ENCODE assay signal across 10 mouse cellular contexts in genomic region chr19:38482406-38483181, GRCm38 (mm10). TPM values are rescaled to one million over a fixed set of nuclear protein-coding genes. Genes with fewer than 3 reads are reported as not detected.
DNase-seq lines count a peak whose midpoint lies in the region; ATAC-seq and TF ChIP-seq lines count a peak whose summit lies in the region.
"Had no signal": no experiment of that assay in that cellular context is flagged by ENCODE, and none has a peak within 500 bp of the region (broad histone marks: within the 10 kb centered on the region; RNA-seq: fewer than 3 reads in every experiment).

No protein-coding gene starts in this region.

- H3K27me3 ChIP-seq in lung, embryonic 15.5 days = peaks cover 17% of the 10 kb centered on the region
- peaks cover 15% of the 10 kb centered on the region for H3K27me3 ChIP-seq in forebrain, embryonic 16.5 days (replicated peaks; ENCODE audit: control insufficient read depth, insufficient read depth, low read length)
- H3K27me3 ChIP-seq in limb, embryonic 14.5 days (ENCODE audit: control insufficient read depth, insufficient read depth, low read length) = no peaks in the 10 kb centered on the region
- H3K27me3 ChIP-seq: Patski had no signal

- 0 out of 2 replicates have a peak, but pooled peaks cover 14% of the 10 kb centered on the region for H3K4me1 ChIP-seq in lung, embryonic 15.5 days
- peaks cover 27% of the 10 kb centered on the region for H3K4me1 ChIP-seq in forebrain, embryonic 16.5 days (replicated peaks; ENCODE audit: control insufficient read depth, insufficient read depth, low read length)
- peaks cover 58% of the 10 kb centered on the region for H3K4me1 ChIP-seq in limb, embryonic 14.5 days (ENCODE audit: control insufficient read depth, insufficient read depth, low read length)

- peak overlapping the region; percentile 96 for H3K4me2 ChIP-seq in lung, embryonic 15.5 days
- peak overlapping the region; percentile 99 for H3K4me2 ChIP-seq in forebrain, embryonic 16.5 days (ENCODE audit: low read length)
- H3K4me2 ChIP-seq in limb, embryonic 14.5 days (replicated peaks; ENCODE audit: low read depth, low read length, severe bottlenecking) = peak overlapping the region; percentile 84

- no peak overlapping the region for H3K27ac ChIP-seq in lung, embryonic 15.5 days
- no peak overlapping the region for H3K27ac ChIP-seq in forebrain, embryonic 16.5 days (ENCODE audit: low read length)
- H3K27ac ChIP-seq in limb, embryonic 14.5 days (replicated peaks; ENCODE audit: low read depth, low read length) = no peak overlapping the region

- WGBS in lung, embryonic 15.5 days = 24% methylated on average over 19 of the region's 19 CpGs
- 20% methylated on average over 19 of the region's 19 CpGs for WGBS in forebrain, embryonic 16.5 days
- WGBS in limb, embryonic 14.5 days = 13% methylated on average over 19 of the region's 19 CpGs

- no peak overlapping the region for H3K9ac ChIP-seq in lung, embryonic 15.5 days
- peak overlapping the region; percentile 36; the same call in 1 of the 2 replicates for H3K9ac ChIP-seq in forebrain, embryonic 16.5 days (replicated peaks; ENCODE audit: low read depth, low read length)
- H3K9ac ChIP-seq in limb, embryonic 14.5 days (ENCODE audit: low read depth, low read length, severe bottlenecking) = peak overlapping the region; percentile 86; the same call in 1 of the 2 replicates

- TF ChIP-seq POLR2A in limb, embryonic 14.5 days (IDR thresholded peaks at IDR 0.05; ENCODE audit: borderline replicate concordance, extremely low read depth, insufficient read depth, insufficient read length) = no peak

- no peaks in the 10 kb centered on the region for H3K36me3 ChIP-seq in lung, embryonic 15.5 days
- H3K36me3 ChIP-seq in forebrain, embryonic 16.5 days (ENCODE audit: control insufficient read depth, insufficient read depth) = no peaks in the 10 kb centered on the region
- no peaks in the 10 kb centered on the region for H3K36me3 ChIP-seq in limb, embryonic 14.5 days (ENCODE audit: control insufficient read depth, insufficient read depth, low read length)

- ATAC-seq in lung, embryonic 15.5 days (ENCODE audit: borderline replicate concordance, extremely low read depth, low FRiP score, low TSS enrichment) = no peak
- no peak for ATAC-seq in forebrain, embryonic 16.5 days
- ATAC-seq in limb, embryonic 14.5 days (ENCODE audit: low FRiP score, low read depth) = no peak
- no peak for ATAC-seq in megakaryocyte progenitor cell, adult 5-6 weeks (replicated peaks; ENCODE audit: poor library complexity)
- ATAC-seq: Patski had no signal

- H3K9me3 ChIP-seq in lung, embryonic 15.5 days = no peaks in the 10 kb centered on the region
- no peaks in the 10 kb centered on the region for H3K9me3 ChIP-seq in forebrain, embryonic 16.5 days (ENCODE audit: control insufficient read depth, low read length)
- H3K9me3 ChIP-seq in limb, embryonic 14.5 days (ENCODE audit: control insufficient read depth, low read length) = no peaks in the 10 kb centered on the region

- DNase-seq in lung, postnatal 4 days = no peak
- peak; percentile 59 for DNase-seq in limb, embryonic 14.5 days (ENCODE audit: low spot score)
- no peak for DNase-seq in adrenal gland, adult 18-20 months (ENCODE audit: low spot score in 2 of 2)
- no peak for DNase-seq in ovary, postnatal 36 days (ENCODE audit: low spot score)
- DNase-seq: cerebellum, adult 18-20 months; gastrocnemius, postnatal 10 days had no signal

- 0 out of 2 replicates have a peak overlapping the region, but pooled peaks have one; percentile 71 for H3K4me3 ChIP-seq in lung, embryonic 15.5 days
- H3K4me3 ChIP-seq in forebrain, embryonic 16.5 days (replicated peaks; ENCODE audit: low read length) = peak overlapping the region; percentile 64
- peak overlapping the region; percentile 71 for H3K4me3 ChIP-seq in limb, embryonic 14.5 days (replicated peaks; ENCODE audit: low read length)

RNA-seq across cellular contexts. Expression of gene Plce1, which starts 1.7 kb away (rescaled TPM):
- polyA plus RNA-seq in lung, embryonic 15.5 days (2015; fragmentation: Nextera tagmentation; extraction: Ambion mirVana) = 3.3 and 4.8 TPM in 2 replicates
- polyA plus RNA-seq in forebrain, embryonic 16.5 days (2015; fragmentation: Nextera tagmentation; extraction: Ambion mirVana) = 3.8 and 4.5 TPM in 2 replicates
- 10.8 and 12.6 TPM in 2 replicates for polyA plus RNA-seq in limb, embryonic 14.5 days (2012; rRNA removed)
- polyA plus RNA-seq in limb, embryonic 14.5 days (2014; fragmentation: Nextera tagmentation; extraction: Ambion mirVana) = 13.3 and 13.4 TPM in 2 replicates
- total RNA-seq in adrenal gland, adult 18-20 months (2021) = 1 to 10 TPM; 4.5 to 7.8 TPM
- not detected in 2 replicates for total RNA-seq in megakaryocyte progenitor cell, adult 5-6 weeks (2015)
- 0.08 TPM in 1 of 2 replicates, not detected in the other for total RNA-seq in megakaryocyte progenitor cell, adult 5-6 weeks (2017)
